Mouse (Mus musculus): ENCODE measurements around the gene Mrps7.

GRCm38 (mm10) chr11:115643265-115643664 lies 39.5 kb downstream of the Mrps7 start:
- TF ChIP-seq CTCF (IDR thresholded peaks at IDR 0.05; ENCODE audit: control insufficient read depth, insufficient read depth, low read length) = no peak
- TF ChIP-seq POLR2A (IDR thresholded peaks at IDR 0.05; ENCODE audit: borderline replicate concordance, control insufficient read depth, low read depth, low read length) = no peak

Data from bone marrow, adult 2 months (tissue).